Mouse (Mus musculus) gastrocnemius, adult 18-20 months (tissue): ENCODE measurements at regions not wholly inside any gene's neighbourhood (a gene's known extent, or its start where the extent isn't known, plus 50 kb on each side); places are given as distances from the start of the nearest gene placed in this dataset.

Experiments
- DNase-seq: peaks from one replicate; pipeline ENCODE4 v3.0.0; 2021; ENCODE audit warnings: low spot score

DNA sequence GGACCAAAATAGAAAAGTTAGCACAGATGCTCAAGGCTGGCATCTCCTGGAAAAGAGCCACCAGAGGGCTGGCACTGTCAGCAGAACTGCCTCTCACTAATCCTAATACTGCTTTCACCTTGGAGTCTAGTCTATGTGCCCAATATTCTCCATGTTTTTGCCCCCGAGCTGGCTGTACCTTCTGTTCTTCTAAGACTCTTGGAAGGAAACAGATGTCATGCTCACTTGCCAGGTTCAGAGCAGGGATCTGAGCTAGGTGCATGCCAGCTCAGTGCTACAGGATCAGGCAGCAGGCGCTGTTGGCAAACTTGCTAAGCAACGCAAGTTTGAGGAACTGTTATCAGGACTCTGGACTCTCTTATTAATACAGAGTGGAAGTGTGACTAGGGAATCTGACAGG is 924.6 kb downstream of the Tbl1xr1 start:
- peak; percentile 67 for DNase-seq

- no peak for DNase-seq
These were observed 955.6 kb downstream of the Tbl1xr1 start for GRCm38 (mm10) chr3:23032064-23032463.

GRCm38 (mm10) chr3:23063180-23063965 is 986.9 kb downstream of the Tbl1xr1 start:
- DNase-seq: no peak

GRCm38 (mm10) chr3:23071486-23071885 is 995.0 kb downstream of the Tbl1xr1 start:
- no peak for DNase-seq
